Mouse (Mus musculus) embryonic fibroblast, embryonic 13.5 days (primary cell): ENCODE data around the gene Sec16b.

Source experiments
- CTCF ChIP-seq: IDR thresholded peaks from 2 replicates; pipeline ENCODE4 v1.5.1; 2011; ENCODE audit warnings: mild to moderate bottlenecking, control low read depth, low read length, moderate library complexity, borderline replicate concordance; ENCODE audit not compliant: insufficient read depth
- POLR2A ChIP-seq: IDR thresholded peaks from 2 replicates; pipeline ENCODE4 v1.6.1; 2011; ENCODE audit warnings: low read depth, mild to moderate bottlenecking, control low read depth, low read length, moderate library complexity

DNA sequence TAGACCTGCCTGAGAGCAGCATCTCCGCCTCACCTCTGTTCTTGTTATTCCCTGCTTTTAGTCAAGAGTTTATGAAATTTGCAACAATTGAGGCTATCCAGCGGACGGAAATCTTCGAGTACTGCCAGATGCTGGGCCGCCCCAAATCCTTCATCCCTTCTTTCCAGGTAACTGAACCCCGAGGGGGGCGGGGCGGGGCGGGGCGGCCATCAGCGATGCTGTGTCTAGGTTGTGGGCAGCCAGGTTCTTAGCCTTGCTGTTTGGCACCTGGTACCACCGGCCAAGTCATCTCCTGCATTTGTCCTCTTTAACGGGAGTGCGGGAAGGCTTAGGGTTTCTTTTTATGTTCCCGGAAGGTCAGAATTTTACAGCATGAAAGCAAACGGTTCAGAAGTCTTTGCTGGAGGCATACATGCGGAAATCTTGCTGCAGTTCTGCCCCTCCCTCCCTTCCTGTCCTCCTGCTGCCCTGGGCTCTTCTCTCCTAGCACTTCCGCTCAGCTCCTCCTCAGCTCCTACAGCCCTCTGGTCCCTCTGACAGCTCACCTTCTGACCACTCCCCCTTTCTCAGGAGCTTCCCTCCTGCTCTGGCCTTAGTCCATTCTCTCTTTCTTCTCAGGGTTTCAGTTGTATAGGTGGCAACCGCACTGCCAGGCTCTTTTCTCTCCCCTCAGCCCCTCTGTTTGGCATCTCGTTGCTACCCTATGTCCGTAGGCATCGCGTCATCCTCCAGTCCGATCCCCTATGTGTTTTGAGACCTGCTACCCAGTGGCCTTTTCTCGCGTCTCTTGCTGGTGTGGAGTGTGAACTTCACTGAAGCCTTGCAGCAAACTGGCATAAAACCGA lies 48.4 kb downstream of the Sec16b start:
- TF ChIP-seq CTCF (no peak), POLR2A (no peak)
